Mouse (Mus musculus) brain, embryonic 14.5 days (tissue): Measurements from ENCODE around the gene Plcd4.

Experiments
- CTCF ChIP-seq: fragments of 200-500 bp; IDR thresholded peaks from 2 replicates; pipeline ENCODE4 v1.5.1; 2012; ENCODE audit warnings: inconsistent platforms, mild to moderate bottlenecking, moderate library complexity, borderline replicate concordance; ENCODE audit not compliant: insufficient read depth, insufficient read length; ENCODE audit errors: extremely low read depth
- POLR2A ChIP-seq: fragments of 200-500 bp; IDR thresholded peaks from 2 replicates; pipeline ENCODE4 v1.6.1; 2012; ENCODE audit warnings: mild to moderate bottlenecking, inconsistent platforms, borderline replicate concordance; ENCODE audit not compliant: poor library complexity, insufficient read depth, insufficient read length, severe bottlenecking; ENCODE audit errors: extremely low read depth

DNA sequence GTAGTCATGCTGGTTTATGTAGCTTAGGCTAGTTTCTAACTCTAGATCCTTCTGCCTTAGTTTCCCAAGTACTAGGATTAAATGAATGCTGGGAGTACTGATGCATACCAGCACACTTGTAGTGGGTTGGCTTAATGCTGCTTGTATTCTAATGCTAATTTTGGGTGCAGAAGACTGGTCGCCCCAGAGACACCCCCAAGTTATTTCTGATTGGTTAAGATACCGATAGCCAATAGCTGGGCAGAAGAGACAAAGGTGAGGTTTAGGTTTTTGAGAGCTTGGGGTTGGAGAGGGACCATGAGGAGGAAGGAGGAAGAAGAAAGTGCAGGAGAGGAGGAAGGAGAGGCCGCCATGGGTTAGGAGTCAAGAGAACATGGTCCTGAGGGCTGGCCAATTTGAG lies 39.9 kb downstream of the Plcd4 start:
- TF ChIP-seq POLR2A = no peak
- no peak for TF ChIP-seq CTCF
